Mouse (Mus musculus): Measurements from ENCODE around the gene Daglb. TPM values are rescaled to one million over a fixed set of nuclear protein-coding genes. Genes with fewer than 3 reads are reported as not detected.
"Not testable (repeated sequence)": the region's sequence is repeated elsewhere in the genome, so short reads cannot be mapped to it uniquely, and the experiment has no call there.

Gene Daglb
- polyA plus RNA-seq, 1 experiment from 2014 or later, result 17.7 TPM

GRCm38 (mm10) chr5:143547384-143547783 is 83.0 kb downstream of the Daglb start:
- WGBS, result 11% methylated on average over 11 of the region's 11 CpGs
- Histone ChIP-seq H3K4me1 (replicated peaks; ENCODE audit: control insufficient read depth, insufficient read depth, low read length) (peaks cover 21% of the 10 kb centered on the region), H3K9ac (replicated peaks; ENCODE audit: low read depth, low read length) (no peak overlapping the region), H3K4me3 (replicated peaks; ENCODE audit: low read length) (no peak overlapping the region), H3K9me3 (ENCODE audit: control insufficient read depth, low read length) (no peaks in the 10 kb centered on the region), H3K27me3 (replicated peaks; ENCODE audit: control insufficient read depth, insufficient read depth, low read length) (no peaks in the 10 kb centered on the region), H3K4me2 (ENCODE audit: low read length) (no peak overlapping the region), H3K27ac (ENCODE audit: low read length) (no peak overlapping the region), H3K36me3 (ENCODE audit: control insufficient read depth, insufficient read depth) (no peaks in the 10 kb centered on the region)
- ATAC-seq, result no peak

- H3K36me3 ChIP-seq (ENCODE audit: control insufficient read depth, insufficient read depth), result no peaks in the 10 kb centered on the region
- peaks cover 23% of the 10 kb centered on the region for H3K4me1 ChIP-seq (replicated peaks; ENCODE audit: control insufficient read depth, insufficient read depth, low read length)
- no peaks in the 10 kb centered on the region for H3K27me3 ChIP-seq (replicated peaks; ENCODE audit: control insufficient read depth, insufficient read depth, low read length)
- WGBS, result 60% methylated on average over 10 of the region's 10 CpGs
- no peak overlapping the region for H3K4me3 ChIP-seq (replicated peaks; ENCODE audit: low read length)
- no peak overlapping the region for H3K4me2 ChIP-seq (ENCODE audit: low read length)
- no peaks in the 10 kb centered on the region for H3K9me3 ChIP-seq (ENCODE audit: control insufficient read depth, low read length)
- no peak for ATAC-seq
- no peak overlapping the region for H3K9ac ChIP-seq (replicated peaks; ENCODE audit: low read depth, low read length)
- H3K27ac ChIP-seq (ENCODE audit: low read length), result no peak overlapping the region
Measured at GRCm38 (mm10) chr5:143547866-143548265, 83.5 kb downstream of the Daglb start.

- Histone ChIP-seq H3K4me1 (replicated peaks; ENCODE audit: control insufficient read depth, insufficient read depth, low read length) (peaks cover 23% of the 10 kb centered on the region), H3K27ac (ENCODE audit: low read length) (peak overlapping the region; percentile 72), H3K36me3 (ENCODE audit: control insufficient read depth, insufficient read depth) (no peaks in the 10 kb centered on the region), H3K9ac (replicated peaks; ENCODE audit: low read depth, low read length) (peak overlapping the region; percentile 78), H3K4me3 (replicated peaks; ENCODE audit: low read length) (peak overlapping the region; percentile 70), H3K4me2 (ENCODE audit: low read length) (peak overlapping the region; percentile 42), H3K27me3 (replicated peaks; ENCODE audit: control insufficient read depth, insufficient read depth, low read length) (no peaks in the 10 kb centered on the region), H3K9me3 (ENCODE audit: control insufficient read depth, low read length) (no peaks in the 10 kb centered on the region)
- 0% methylated on average over 29 of the region's 37 CpGs for WGBS
- peak; percentile 96 for ATAC-seq
Measured at GRCm38 (mm10) chr5:143548401-143548846, 84.0 kb downstream of the Daglb start.

GRCm38 (mm10) chr5:143548922-143549321 is 84.5 kb downstream of the Daglb start:
- not testable (repeated sequence) for H3K36me3 ChIP-seq (ENCODE audit: control insufficient read depth, insufficient read depth); H3K27me3 ChIP-seq (replicated peaks; ENCODE audit: control insufficient read depth, insufficient read depth, low read length); H3K9me3 ChIP-seq (ENCODE audit: control insufficient read depth, low read length)
- peaks cover 23% of the 10 kb centered on the region for H3K4me1 ChIP-seq (replicated peaks; ENCODE audit: control insufficient read depth, insufficient read depth, low read length)
- WGBS, result under 1% methylated on average over 12 of the region's 28 CpGs
- ATAC-seq, result peak; percentile 38; the same call in 1 of the 2 replicates
- peak overlapping the region; percentile 70 for H3K4me3 ChIP-seq (replicated peaks; ENCODE audit: low read length)
- peak overlapping the region; percentile 81 for H3K4me2 ChIP-seq (ENCODE audit: low read length)
- peak overlapping the region; percentile 72 for H3K27ac ChIP-seq (ENCODE audit: low read length)
- peak overlapping the region; percentile 78 for H3K9ac ChIP-seq (replicated peaks; ENCODE audit: low read depth, low read length)

- Histone ChIP-seq H3K4me1 (replicated peaks; ENCODE audit: control insufficient read depth, insufficient read depth, low read length) (peaks cover 23% of the 10 kb centered on the region), H3K27me3 (replicated peaks; ENCODE audit: control insufficient read depth, insufficient read depth, low read length) (no peaks in the 10 kb centered on the region), H3K9me3 (ENCODE audit: control insufficient read depth, low read length) (no peaks in the 10 kb centered on the region), H3K4me2 (ENCODE audit: low read length) (no peak overlapping the region), H3K27ac (ENCODE audit: low read length) (no peak overlapping the region), H3K9ac (replicated peaks; ENCODE audit: low read depth, low read length) (no peak overlapping the region), H3K36me3 (ENCODE audit: control insufficient read depth, insufficient read depth) (no peaks in the 10 kb centered on the region), H3K4me3 (replicated peaks; ENCODE audit: low read length) (no peak overlapping the region)
- 45% methylated on average over 6 of the region's 6 CpGs for WGBS
- ATAC-seq, result no peak
Measured at GRCm38 (mm10) chr5:143552911-143553310, 88.5 kb downstream of the Daglb start.

GRCm38 (mm10) chr5:143555233-143555632 is 90.8 kb downstream of the Daglb start:
- 75% methylated on average over 6 of the region's 6 CpGs for whole genome bisulfite sequencing
- peaks cover 11% of the 10 kb centered on the region for H3K4me1 ChIP-seq (replicated peaks; ENCODE audit: control insufficient read depth, insufficient read depth, low read length)
- H3K4me3 ChIP-seq (replicated peaks; ENCODE audit: low read length), result no peak overlapping the region
- no peak overlapping the region for H3K9ac ChIP-seq (replicated peaks; ENCODE audit: low read depth, low read length)
- H3K4me2 ChIP-seq (ENCODE audit: low read length), result no peak overlapping the region
- ATAC-seq, result no peak
- no peaks in the 10 kb centered on the region for H3K36me3 ChIP-seq (ENCODE audit: control insufficient read depth, insufficient read depth)
- no peaks in the 10 kb centered on the region for H3K9me3 ChIP-seq (ENCODE audit: control insufficient read depth, low read length)
- H3K27me3 ChIP-seq (replicated peaks; ENCODE audit: control insufficient read depth, insufficient read depth, low read length), result no peaks in the 10 kb centered on the region
- H3K27ac ChIP-seq (ENCODE audit: low read length), result no peak overlapping the region

Other genes with a start within 250 kb of the Daglb start
- not detected in 2 replicates for gene Spdye4a, start 237.7 kb upstream of the Daglb start, polyA plus RNA-seq (2015; fragmentation: Nextera tagmentation; extraction: Ambion mirVana)
- 30.0 and 31.5 TPM in 2 replicates for gene Zfp12, start 229.4 kb upstream of the Daglb start, polyA plus RNA-seq (2015; fragmentation: Nextera tagmentation; extraction: Ambion mirVana)
- gene Zfp316, start 194.6 kb upstream of the Daglb start, polyA plus RNA-seq (2015; fragmentation: Nextera tagmentation; extraction: Ambion mirVana), result 8.9 and 9.5 TPM in 2 replicates
- gene Zfp853, start 171.0 kb upstream of the Daglb start, polyA plus RNA-seq (2015; fragmentation: Nextera tagmentation; extraction: Ambion mirVana), result 0.13 TPM in 1 of 2 replicates, not detected in the other
- gene E130309D02Rik, start 149.2 kb upstream of the Daglb start, polyA plus RNA-seq (2015; fragmentation: Nextera tagmentation; extraction: Ambion mirVana), result 45.4 and 49.5 TPM in 2 replicates
- 77.9 and 78.6 TPM in 2 replicates for gene Zdhhc4, start 135.3 kb upstream of the Daglb start, polyA plus RNA-seq (2015; fragmentation: Nextera tagmentation; extraction: Ambion mirVana)
- gene Grid2ip, start 107.2 kb upstream of the Daglb start, polyA plus RNA-seq (2015; fragmentation: Nextera tagmentation; extraction: Ambion mirVana), result 0.36 and 1.0 TPM in 2 replicates
- 124 and 142 TPM in 2 replicates for gene Kdelr2, start 60.7 kb upstream of the Daglb start, polyA plus RNA-seq (2015; fragmentation: Nextera tagmentation; extraction: Ambion mirVana)
- gene Rac1, start 63.5 kb downstream of the Daglb start, polyA plus RNA-seq (2015; fragmentation: Nextera tagmentation; extraction: Ambion mirVana), result 385 and 445 TPM in 2 replicates
- gene Cyth3, start 157.9 kb downstream of the Daglb start, polyA plus RNA-seq (2015; fragmentation: Nextera tagmentation; extraction: Ambion mirVana), result 48.8 and 51.9 TPM in 2 replicates